Comparison of ENCODE assay signal across 24 mouse cellular contexts in the genomic region with DNA sequence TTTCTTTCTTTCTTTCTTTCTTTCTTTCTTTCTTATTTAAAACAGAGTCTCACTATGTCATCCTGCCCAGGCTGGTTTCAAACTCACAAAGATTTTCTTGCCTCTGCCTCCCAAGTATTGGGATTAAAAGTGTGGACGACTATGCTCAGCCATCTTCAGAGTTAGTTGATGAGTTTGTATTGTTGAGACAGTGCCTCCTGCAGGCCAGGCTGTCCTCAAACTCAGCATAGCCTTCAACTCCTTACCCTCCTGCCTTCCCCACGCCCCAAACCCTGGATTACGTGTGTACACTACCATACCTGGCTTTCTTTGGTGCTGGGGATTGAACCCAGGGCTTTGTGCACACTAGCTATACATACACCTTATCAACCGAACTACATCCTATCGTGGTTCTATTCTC. TPM values are rescaled to one million over a fixed set of nuclear protein-coding genes. Genes with fewer than 3 reads are reported as not detected.
DNase-seq lines count a peak whose midpoint lies in the region; ATAC-seq lines count a peak whose summit lies in the region.
"Had no signal": no experiment of that assay in that cellular context is flagged by ENCODE, and none has a peak within 500 bp of the region (broad histone marks: within the 10 kb centered on the region; RNA-seq: fewer than 3 reads in every experiment).

No protein-coding gene starts in this region.

- 68% methylated on average over 5 of the region's 5 CpGs for WGBS in liver, embryonic 15.5 days (ENCODE audit: insufficient replicate concordance)
- 77% methylated on average over 5 of the region's 5 CpGs for WGBS in midbrain, embryonic 10.5 days

- peaks cover 19% of the 10 kb centered on the region for H3K36me3 ChIP-seq in liver, embryonic 15.5 days (replicated peaks)
- H3K36me3 ChIP-seq in midbrain, embryonic 10.5 days: peaks cover 22% of the 10 kb centered on the region

- no peak overlapping the region for H3K9ac ChIP-seq in liver, embryonic 15.5 days
- H3K9ac ChIP-seq: embryonic facial prominence, embryonic 15.5 days; forebrain, embryonic 12.5 days; hindbrain, embryonic 12.5 days; kidney, embryonic 15.5 days had no signal

- H3K4me2 ChIP-seq in liver, embryonic 15.5 days: no peak overlapping the region
- H3K4me2 ChIP-seq: embryonic facial prominence, embryonic 15.5 days; forebrain, embryonic 12.5 days; hindbrain, embryonic 12.5 days; kidney, embryonic 15.5 days had no signal

- H3K9me3 ChIP-seq in liver, embryonic 15.5 days (replicated peaks): no peaks in the 10 kb centered on the region
- H3K9me3 ChIP-seq in midbrain, embryonic 10.5 days (replicated peaks): no peaks in the 10 kb centered on the region
- H3K9me3 ChIP-seq: embryonic facial prominence, embryonic 15.5 days; forebrain, embryonic 12.5 days; heart, embryonic 10.5 days; hindbrain, embryonic 12.5 days; kidney, embryonic 15.5 days had no signal

- H3K27me3 ChIP-seq in liver, embryonic 15.5 days: peaks cover 29% of the 10 kb centered on the region
- no peaks in the 10 kb centered on the region for H3K27me3 ChIP-seq in midbrain, embryonic 10.5 days (ENCODE audit: low read depth, poor library complexity, severe bottlenecking)
- H3K27me3 ChIP-seq: embryonic facial prominence, embryonic 15.5 days; forebrain, embryonic 12.5 days; hindbrain, embryonic 12.5 days; kidney, embryonic 15.5 days had no signal

- ATAC-seq in liver, embryonic 15.5 days (ENCODE audit: insufficient read depth): peak; percentile 50; the same call in 1 of the 2 replicates
- ATAC-seq: midbrain, embryonic 16.5 days had no signal

- H3K4me1 ChIP-seq in liver, embryonic 15.5 days (replicated peaks): peaks cover 29% of the 10 kb centered on the region
- peaks cover 20% of the 10 kb centered on the region for H3K4me1 ChIP-seq in midbrain, embryonic 10.5 days
- H3K4me1 ChIP-seq: embryonic facial prominence, embryonic 15.5 days; hindbrain, embryonic 12.5 days; kidney, embryonic 15.5 days had no signal

- DNase-seq in 3T3-L1 (ENCODE audit: low read depth, low spot score) (peak; percentile 48), ZHBTc4 (ENCODE audit: low read depth, low spot score) (peak; percentile 62)
- DNase-seq in CD4-positive helper T cell, adult 2 months (ENCODE audit: low read depth, low spot score): peak; percentile 49
- no peak for DNase-seq in urinary bladder, postnatal 25 days (ENCODE audit: low spot score)
- DNase-seq in cerebellum, postnatal 14 days: no peak
- no peak for DNase-seq in midbrain, embryonic 10.5 days (ENCODE audit: low spot score)
- DNase-seq: adrenal gland, postnatal 14 days; cerebellum, adult 9-10 months; embryo, embryonic 11 days; gastrocnemius, postnatal 36 days; heart, postnatal 10 days; layer of hippocampus, postnatal 36 days; left cerebral cortex, postnatal 4 days had no signal

- H3K27ac ChIP-seq in liver, embryonic 15.5 days (replicated peaks): no peak overlapping the region
- no peak overlapping the region for H3K27ac ChIP-seq in midbrain, embryonic 10.5 days (replicated peaks)
- H3K27ac ChIP-seq: embryonic facial prominence, embryonic 15.5 days; forebrain, embryonic 12.5 days; heart, embryonic 10.5 days; hindbrain, embryonic 12.5 days; kidney, embryonic 15.5 days; macrophage had no signal

- H3K4me3 ChIP-seq in liver, embryonic 15.5 days (replicated peaks): no peak overlapping the region
- no peak overlapping the region for H3K4me3 ChIP-seq in midbrain, embryonic 10.5 days
- H3K4me3 ChIP-seq: embryonic facial prominence, embryonic 15.5 days; forebrain, embryonic 12.5 days; heart, embryonic 10.5 days; hindbrain, embryonic 12.5 days; kidney, embryonic 15.5 days had no signal

RNA-seq across cellular contexts. Expression of a gene that starts 3.1 kb away (rescaled TPM):
- polyA plus RNA-seq in liver, embryonic 15.5 days (2015; fragmentation: Nextera tagmentation; extraction: Ambion mirVana): not detected in 2 replicates
- not detected in 2 replicates for polyA plus RNA-seq in midbrain, embryonic 10.5 days (2016; fragmentation: Nextera tagmentation; extraction: Ambion mirVana)
- polyA plus RNA-seq: activated CD4-positive, CD25-positive, alpha-beta regulatory T cell, adult 4 months; embryonic facial prominence, embryonic 15.5 days; forebrain, embryonic 12.5 days; heart, embryonic 10.5 days; intestine, embryonic 14.5 days; kidney, embryonic 15.5 days; macrophage; stomach, embryonic 14.5 days had no signal

RNA-seq across cellular contexts. Expression of a gene that starts 7.4 kb away (rescaled TPM):
- polyA plus RNA-seq in liver, embryonic 15.5 days (2015; fragmentation: Nextera tagmentation; extraction: Ambion mirVana): 0.13 TPM in 2 replicates
- not detected in 2 replicates for polyA plus RNA-seq in midbrain, embryonic 10.5 days (2016; fragmentation: Nextera tagmentation; extraction: Ambion mirVana)
- polyA plus RNA-seq: heart, embryonic 10.5 days; intestine, embryonic 14.5 days; macrophage; stomach, embryonic 14.5 days had no signal

RNA-seq across cellular contexts. Expression of a gene that starts 10.8 kb away (rescaled TPM):
- 35.8 and 38.3 TPM in 2 replicates for polyA plus RNA-seq in liver, embryonic 15.5 days (2015; fragmentation: Nextera tagmentation; extraction: Ambion mirVana)
- 60.6 and 61.7 TPM in 2 replicates for polyA plus RNA-seq in midbrain, embryonic 10.5 days (2016; fragmentation: Nextera tagmentation; extraction: Ambion mirVana)

RNA-seq across cellular contexts. Expression of a gene that starts 12.0 kb away (rescaled TPM):
- 71.8 and 77.5 TPM in 2 replicates for polyA plus RNA-seq in liver, embryonic 15.5 days (2015; fragmentation: Nextera tagmentation; extraction: Ambion mirVana)
- polyA plus RNA-seq in midbrain, embryonic 10.5 days (2016; fragmentation: Nextera tagmentation; extraction: Ambion mirVana): 133 and 138 TPM in 2 replicates

RNA-seq across cellular contexts. Expression of a gene that starts 16.9 kb away (rescaled TPM):
- 15.6 and 17.5 TPM in 2 replicates for polyA plus RNA-seq in liver, embryonic 15.5 days (2015; fragmentation: Nextera tagmentation; extraction: Ambion mirVana)
- polyA plus RNA-seq in midbrain, embryonic 10.5 days (2016; fragmentation: Nextera tagmentation; extraction: Ambion mirVana): 0.67 TPM in 1 of 2 replicates, not detected in the other

Comparison
In these comparisons a context has a peak if more than half of its experiments do, and no peak if none do; other contexts are left out.
1. DNase-seq: peak in 3T3-L1 (single experiment), CD4-positive helper T cell, adult 2 months (single experiment) and ZHBTc4 (single experiment); none in urinary bladder, postnatal 25 days (single experiment), cerebellum, postnatal 14 days (0 of 2) and midbrain, embryonic 10.5 days (single experiment).